Mouse (Mus musculus) kidney, adult 9 months (tissue): ENCODE data around the gene Il4.
A peak's percentile ranks its signal among the peaks of the same experiment; 100 is the strongest.

ENCODE experiments used
- DNase-seq: peaks from one replicate; pipeline ENCODE4 v3.0.0; 2022

Il4 gene

DNA sequence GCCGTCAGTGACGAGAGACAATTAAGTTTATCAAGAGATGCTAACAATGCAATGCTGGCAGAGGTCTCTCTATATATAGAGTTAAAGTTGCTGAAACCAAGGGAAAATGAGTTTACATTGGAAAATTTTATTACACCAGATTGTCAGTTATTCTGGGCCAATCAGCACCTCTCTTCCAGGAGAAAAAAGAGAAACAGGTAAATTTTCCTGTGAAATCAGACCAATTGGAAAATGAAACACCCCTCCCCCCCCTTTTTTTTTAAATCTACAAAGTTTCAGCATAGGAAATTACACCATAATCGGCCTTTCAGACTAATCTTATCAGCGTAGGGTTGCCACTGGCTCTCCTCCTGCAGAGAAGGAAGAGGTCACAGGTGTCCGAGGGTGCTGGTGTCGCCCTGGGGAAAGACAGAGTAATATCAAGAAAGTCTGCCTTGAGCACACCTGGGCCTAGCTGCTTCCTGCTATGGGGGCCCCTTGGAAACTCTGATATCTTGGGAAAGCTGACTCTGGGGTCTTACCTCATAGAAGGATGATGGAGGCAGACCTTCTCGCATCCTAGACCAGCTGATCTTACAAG is at the start of gene Il4:
Gene Il4, minus strand, starts transcription at position 51 of the 580 bp plus-strand sequence.
- DNase-seq: no peak

GRCm38 (mm10) chr11:53664091-53664490 is 45.6 kb upstream of the Il4 start:
- DNase-seq: no peak

- no peak for DNase-seq
Measured at GRCm38 (mm10) chr11:53662794-53663674, 44.6 kb upstream of the Il4 start.

DNA sequence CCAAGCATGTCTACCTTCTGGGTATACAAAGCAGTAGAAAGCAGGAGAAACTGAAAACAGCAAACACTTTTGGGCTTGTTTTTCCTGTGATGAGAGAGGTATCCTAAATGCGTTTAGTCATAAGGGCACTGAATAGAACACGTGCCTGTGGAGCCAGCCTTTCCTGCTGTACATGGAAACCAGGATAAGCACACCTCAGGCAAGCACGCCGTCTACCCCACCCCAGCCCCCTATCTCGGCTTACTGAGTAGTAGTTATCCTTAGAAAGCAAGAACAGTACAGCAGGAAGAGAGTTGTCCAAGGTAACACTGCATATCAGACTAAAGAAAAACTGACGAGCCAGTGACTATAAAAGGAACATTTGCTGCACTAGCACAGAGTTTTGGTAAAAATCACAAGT is 39.4 kb upstream of the Il4 start:
- no peak for DNase-seq

GRCm38 (mm10) chr11:53657381-53657780 is 38.9 kb upstream of the Il4 start:
- DNase-seq: no peak

DNA sequence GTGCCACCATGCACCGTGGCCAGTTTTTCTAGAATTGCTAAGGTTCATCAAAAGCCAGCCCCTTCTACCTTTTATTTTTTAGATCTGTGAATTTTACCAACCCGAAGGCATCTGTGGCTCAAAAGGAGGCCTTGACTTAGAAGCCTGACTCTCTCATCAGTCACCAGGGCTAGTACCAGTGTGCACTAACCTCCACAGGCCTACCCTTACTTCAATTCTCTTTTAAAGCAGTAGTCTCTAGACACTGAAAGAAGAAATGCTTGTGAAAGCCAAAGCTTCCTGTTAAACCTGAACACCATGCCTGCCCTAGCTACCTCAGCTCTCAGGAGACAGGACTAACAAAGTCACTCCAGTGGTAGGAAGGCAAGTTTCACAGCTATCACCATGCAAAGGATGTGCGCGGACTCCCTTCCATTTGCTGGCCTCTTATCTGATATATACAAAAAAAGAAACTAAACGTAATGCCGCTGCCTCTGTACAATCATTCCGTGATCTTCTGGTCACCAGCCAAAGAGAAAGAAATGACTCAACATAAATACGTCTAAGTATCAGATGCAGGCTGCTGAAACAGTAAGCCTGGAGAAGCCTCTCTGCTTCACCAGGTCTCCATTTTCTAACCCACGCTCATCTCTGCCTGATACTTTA is 38.2 kb upstream of the Il4 start:
- no peak for DNase-seq

DNA sequence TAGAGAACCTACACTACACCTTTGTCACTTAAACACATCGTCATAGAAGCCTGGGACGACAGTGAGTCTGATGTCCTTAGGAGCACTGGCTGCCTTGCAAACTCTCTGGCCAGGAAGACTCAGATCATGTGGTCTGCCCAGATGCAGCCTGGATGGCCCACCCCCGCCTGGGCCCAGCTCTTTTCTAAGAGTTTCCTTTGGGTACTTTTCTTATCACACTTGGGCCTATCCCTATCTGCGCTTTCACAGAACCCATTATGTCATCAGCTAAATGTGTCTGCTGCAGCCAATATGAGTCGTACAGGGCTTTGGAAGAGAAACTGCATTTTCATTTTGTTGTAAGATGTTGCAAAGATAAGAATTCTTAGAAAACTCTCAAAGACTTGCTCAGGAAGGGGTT is 36.6 kb upstream of the Il4 start:
- DNase-seq: no peak

DNA sequence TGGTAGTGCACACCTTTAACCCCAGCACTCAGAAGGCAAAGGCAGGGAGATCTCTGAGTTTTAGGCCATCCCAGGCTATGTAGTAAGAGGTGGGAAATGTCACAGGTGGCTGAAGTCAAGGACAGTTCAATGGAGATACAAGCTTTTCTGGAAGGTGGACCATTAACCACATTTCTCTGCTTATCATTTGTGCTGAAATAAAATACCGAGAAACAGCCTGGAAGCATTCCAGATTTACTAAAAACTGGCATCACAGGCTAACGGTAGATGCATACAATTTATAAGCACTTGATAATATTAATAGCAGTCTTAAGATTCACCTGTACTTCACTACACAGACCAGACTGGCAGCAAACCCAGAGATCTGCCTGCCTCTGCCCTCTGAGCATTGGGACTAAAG is 34.0 kb upstream of the Il4 start:
- no peak for DNase-seq

DNA sequence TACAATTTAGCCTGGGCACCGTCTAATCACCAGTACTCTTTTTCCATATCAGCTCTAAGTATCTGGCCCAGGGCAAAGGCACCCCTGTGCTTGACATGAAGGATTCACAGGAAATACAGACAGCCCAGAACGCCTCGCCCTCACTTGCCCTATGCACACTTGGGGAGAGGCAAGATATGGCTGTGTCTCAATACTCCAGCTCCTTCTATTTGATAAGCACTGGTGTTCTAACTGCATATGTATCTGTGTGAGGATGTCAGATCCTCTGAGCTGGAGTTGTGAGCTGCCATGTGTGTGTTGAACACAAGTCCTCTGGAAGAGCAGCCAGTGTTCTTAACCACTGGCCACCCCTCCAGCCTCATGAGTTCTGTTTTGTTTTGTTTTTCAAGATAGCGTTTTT is 33.0 kb upstream of the Il4 start:
- no peak for DNase-seq

DNA sequence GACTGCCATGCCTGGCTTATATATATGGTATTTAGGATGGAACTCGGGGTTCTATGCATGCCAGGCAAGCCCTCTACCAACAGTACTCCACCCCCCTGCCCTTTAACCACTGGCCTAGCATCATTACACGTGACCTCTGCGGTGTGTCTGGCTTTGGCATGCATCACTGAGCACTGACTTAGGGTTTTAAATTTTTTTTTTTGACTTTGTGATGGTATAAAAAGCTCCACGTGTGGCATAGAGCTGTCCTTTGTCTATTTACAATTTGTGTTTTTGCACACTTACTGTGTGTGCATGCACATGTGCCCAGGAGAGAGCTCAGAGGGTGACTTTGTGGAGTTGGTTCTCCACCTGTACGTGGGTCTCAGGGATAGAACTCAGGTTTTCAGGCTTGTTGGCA is 25.5 kb upstream of the Il4 start:
- DNase-seq: no peak

DNA sequence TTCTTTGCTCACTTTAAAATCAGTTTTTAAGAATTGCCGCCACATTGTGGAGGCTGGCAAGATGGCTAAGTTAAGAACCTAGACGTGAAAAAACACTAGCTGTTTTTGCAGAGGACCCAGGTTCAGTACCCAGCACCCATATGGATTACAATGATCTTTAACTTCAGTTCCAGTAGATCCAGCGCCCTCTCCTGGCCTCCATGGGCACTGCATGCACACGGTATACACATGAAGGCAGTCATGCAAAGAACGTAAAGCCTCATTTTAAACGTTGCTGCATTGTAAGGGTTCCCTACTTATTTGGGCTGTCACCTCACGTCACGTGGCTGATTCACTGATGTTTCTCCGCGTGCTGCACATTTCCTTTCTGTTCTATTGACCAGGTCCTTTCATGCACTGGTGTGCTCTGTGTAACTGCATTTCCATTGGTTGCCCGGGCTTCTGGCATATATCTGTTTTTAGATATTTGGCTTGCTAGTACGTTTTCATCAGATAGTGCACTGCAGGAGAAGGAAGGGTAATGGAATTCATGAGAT is 24.3 kb upstream of the Il4 start:
- no peak for DNase-seq

GRCm38 (mm10) chr11:53637803-53638260 is 19.4 kb upstream of the Il4 start:
- DNase-seq: no peak

GRCm38 (mm10) chr11:53637046-53637802 is 18.8 kb upstream of the Il4 start:
- no peak for DNase-seq

DNA sequence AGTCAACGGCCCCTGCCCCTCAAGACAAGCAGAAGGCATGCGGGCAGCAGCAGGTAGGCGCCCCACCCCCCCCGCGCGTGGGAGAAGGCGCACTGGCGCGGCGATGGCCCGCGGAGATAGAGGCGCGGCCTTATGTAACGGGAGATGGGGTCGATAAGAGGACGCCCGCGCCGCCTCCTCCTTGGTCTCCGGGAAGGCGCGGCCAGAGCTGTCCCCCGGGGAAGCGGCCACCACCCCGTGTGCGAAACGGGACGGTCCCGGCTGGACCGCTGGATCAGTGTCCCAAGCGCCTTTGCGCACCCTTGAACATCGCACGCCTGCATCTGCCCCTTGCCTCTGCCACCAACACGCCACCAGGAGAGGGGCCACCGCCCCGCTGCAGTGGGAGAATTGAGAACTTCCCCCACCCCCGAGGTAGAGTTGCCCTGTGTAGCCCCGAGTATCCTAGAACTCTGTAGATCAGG is 17.7 kb upstream of the Il4 start:
- DNase-seq: no peak

- no peak for DNase-seq
Measured at GRCm38 (mm10) chr11:53635590-53636182, 17.2 kb upstream of the Il4 start.

DNA sequence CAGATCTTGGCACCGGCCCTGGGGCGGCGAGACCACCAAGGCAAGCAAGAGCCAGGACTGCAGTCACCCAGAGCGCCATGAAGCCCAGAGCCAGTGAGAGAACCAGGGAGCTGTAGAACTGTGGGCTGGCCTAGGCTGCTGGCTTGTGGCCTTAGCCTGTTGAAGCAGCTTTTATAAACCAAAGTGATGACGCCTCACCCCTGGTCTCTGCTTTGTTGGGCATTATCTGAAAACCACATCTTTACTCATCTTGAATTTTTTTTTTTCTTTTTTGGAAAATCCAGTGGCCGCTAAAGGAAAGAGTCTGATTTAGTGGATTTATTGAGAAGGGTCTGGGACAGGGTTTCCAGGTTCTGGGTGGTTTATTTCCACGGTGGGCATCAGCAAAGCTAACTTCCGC is 16.1 kb upstream of the Il4 start, which contains the start of gene Il13:
Gene Il13, minus strand, starts transcription at position 147 of the 400 bp plus-strand sequence.
- DNase-seq: no peak

DNA sequence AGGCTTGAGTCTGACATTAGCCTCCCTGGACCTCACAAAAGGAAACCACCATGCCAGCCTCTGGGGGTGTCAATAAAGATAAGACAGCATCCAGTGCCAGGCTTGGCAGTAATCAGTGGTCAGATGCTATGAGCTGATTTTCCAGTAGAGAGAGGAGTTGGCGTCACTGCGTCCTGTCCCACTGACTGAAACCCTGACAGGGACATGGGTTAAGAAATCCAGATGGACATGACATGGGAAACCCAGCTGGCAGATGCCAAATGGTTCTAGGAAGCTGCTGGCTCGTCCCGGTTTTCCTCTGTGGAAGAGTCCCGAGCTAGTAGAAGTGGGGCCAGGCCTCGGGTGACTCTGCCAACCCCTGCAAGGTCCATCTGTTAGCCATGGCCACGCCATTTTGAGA is 15.2 kb upstream of the Il4 start:
- no peak for DNase-seq

GRCm38 (mm10) chr11:53632122-53632733 is 13.8 kb upstream of the Il4 start:
- no peak for DNase-seq

DNA sequence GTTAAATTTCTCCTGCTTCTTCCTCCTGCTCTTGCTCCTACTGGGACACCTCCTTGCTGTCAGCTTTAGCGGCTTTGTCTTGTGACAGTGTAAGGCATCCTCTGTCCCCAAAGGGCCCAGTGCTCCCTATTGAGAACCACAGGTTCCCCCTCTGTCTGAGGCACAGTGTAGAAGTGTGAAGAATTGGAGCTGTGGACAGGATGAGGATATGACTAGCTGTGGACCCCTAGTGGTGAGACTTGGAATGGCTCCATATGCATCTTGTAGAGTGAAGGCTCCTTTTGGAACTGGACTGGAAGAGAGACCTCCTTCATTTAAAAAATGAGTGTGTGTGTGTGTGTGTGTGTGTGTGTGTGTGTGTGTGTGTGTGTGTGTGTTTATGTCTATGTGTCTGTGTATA is 9.4 kb upstream of the Il4 start:
- DNase-seq: peak; percentile 77

DNA sequence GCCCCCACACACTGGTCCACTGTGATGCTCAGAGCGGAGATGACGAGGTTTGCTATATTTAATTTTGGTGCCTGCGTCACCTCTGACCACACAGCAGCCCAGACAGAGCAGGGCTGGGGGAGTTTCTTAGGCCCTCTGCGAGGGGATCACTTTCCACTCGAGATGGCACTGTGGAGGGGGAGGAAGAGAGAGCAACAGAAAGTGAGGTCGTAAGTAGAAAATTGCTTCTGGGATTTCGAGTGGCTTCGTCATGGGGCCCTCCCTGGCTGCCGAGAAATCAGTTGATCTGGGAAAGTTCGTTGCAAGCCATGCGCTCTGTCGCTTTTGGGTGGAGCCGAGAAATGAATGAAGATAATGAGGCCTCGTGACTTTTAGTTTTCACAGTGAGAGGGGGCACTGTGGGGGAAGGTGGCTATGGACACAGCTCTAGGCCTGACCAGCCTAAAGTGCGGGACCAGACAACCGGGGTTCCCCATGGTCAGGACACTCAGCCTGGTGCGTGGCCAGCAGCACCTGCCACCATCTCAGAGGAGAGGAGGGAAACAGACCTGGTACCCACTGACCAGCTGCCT is 8.4 kb upstream of the Il4 start:
- DNase-seq: no peak

- no peak for DNase-seq
Measured at GRCm38 (mm10) chr11:53624124-53624523, 5.7 kb upstream of the Il4 start.

DNA sequence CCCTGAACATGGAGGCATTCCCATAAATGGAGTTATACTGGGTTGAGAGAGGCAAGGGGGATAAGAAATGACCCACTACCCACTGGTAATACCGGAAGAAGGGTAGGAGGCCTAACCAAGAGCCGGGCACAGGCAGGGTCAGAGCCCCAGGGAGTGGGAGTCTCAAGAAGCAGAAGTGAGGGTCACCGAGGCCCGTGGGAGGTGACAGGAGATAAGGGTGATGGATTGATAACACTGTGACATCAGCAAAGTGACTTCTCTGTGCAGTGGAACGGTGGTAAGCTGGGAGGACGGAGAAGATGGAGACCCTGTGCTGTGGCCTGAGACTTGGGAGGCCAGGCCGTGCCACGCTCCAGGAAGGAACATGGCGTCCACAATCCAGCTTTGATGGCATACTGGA is 5.1 kb upstream of the Il4 start:
- DNase-seq: no peak
